Mouse (Mus musculus): Measurements from ENCODE around the gene Gm20518.

DNA sequence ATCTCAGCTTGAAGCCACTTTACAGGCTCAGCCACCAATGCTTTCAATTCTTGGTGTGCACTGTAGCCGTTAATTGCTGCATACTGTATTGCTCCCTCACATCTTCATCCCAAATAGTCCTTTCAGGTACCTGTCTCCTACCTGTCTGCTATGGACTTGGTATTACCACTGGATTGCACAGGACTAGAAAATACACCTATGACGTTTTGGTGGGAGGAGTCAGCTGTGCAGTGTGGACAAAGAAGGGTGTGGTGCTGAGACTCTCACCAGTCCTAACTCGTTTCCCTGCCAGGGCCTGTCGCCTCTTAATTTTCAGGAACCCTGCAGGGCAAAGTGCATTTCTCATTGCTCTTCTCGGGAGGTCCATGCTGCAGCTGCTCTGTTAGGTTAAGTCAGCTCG lies 25.7 kb downstream of the Gm20518 start:
- TF ChIP-seq GATA1 (IDR thresholded peaks at IDR 0.05; ENCODE audit: borderline replicate concordance, low read length) (no peak), FLI1 (IDR thresholded peaks at IDR 0.05; ENCODE audit: low read length) (no peak)

Data from megakaryocyte, embryonic 14.5 days (primary cell).